Mouse (Mus musculus) ES-Bruce4 (cell line): ENCODE measurements around the gene Styx. TPM values are rescaled to one million over a fixed set of nuclear protein-coding genes. Genes with fewer than 3 reads are reported as not detected.
A peak's percentile ranks its signal among the peaks of the same experiment; 100 is the strongest.

Source experiments
- H3K27ac ChIP-seq: 2 replicates; pipeline ENCODE4 v1.5.1; 2012; ENCODE audit warnings: low read length, inconsistent platforms; ENCODE audit not compliant: insufficient read depth
- H3K27me3 ChIP-seq: 2 replicates; pipeline ENCODE4 v1.6.1; 2012; ENCODE audit warnings: mild to moderate bottlenecking, low read length, inconsistent platforms; ENCODE audit not compliant: control insufficient read depth, poor library complexity, insufficient read depth, severe bottlenecking
- H3K36me3 ChIP-seq: 2 replicates; pipeline ENCODE4 v1.6.1; 2012; ENCODE audit warnings: inconsistent platforms, mild to moderate bottlenecking, low read length, moderate library complexity; ENCODE audit not compliant: control insufficient read depth, poor library complexity, insufficient read depth, severe bottlenecking
- H3K4me1 ChIP-seq: one replicate; pipeline ENCODE4 v1.8.1; 2011; ENCODE audit warnings: low read length; ENCODE audit not compliant: control insufficient read depth, insufficient read depth
- H3K4me3 ChIP-seq: 2 replicates; pipeline ENCODE4 v1.5.1; 2011; ENCODE audit warnings: low read depth, mild to moderate bottlenecking, low read length
- H3K9ac ChIP-seq: 2 replicates; pipeline ENCODE4 v1.6.1; 2012; ENCODE audit warnings: low read depth, mild to moderate bottlenecking, inconsistent platforms; ENCODE audit not compliant: poor library complexity, severe bottlenecking
- H3K9me3 ChIP-seq: replicated peaks from 2 replicates; pipeline ENCODE4 v1.6.1; 2012; ENCODE audit warnings: mild to moderate bottlenecking, low read length, inconsistent platforms; ENCODE audit not compliant: control insufficient read depth, poor library complexity, insufficient read depth, severe bottlenecking
- CTCF ChIP-seq: IDR thresholded peaks from one replicate; pipeline ENCODE4 v1.8.1; 2011; ENCODE audit warnings: low read depth, low read length
- EP300 ChIP-seq: IDR thresholded peaks from 2 replicates; pipeline ENCODE4 v1.6.1; 2011; ENCODE audit warnings: low read depth, low read length; ENCODE audit not compliant: insufficient read depth
- POLR2A ChIP-seq: IDR thresholded peaks from one replicate; pipeline ENCODE4 v1.8.1; 2011; ENCODE audit warnings: low read length; ENCODE audit not compliant: insufficient read depth
- polyA plus RNA-seq: library from polyadenylated mRNA; stranded (reverse); fragments of >200 nt; gene quantifications from 2 replicates; pipeline ENCODE4 v1.2.4, GENCODE M21; 2011; ENCODE audit warnings: low read depth; ENCODE audit not compliant: missing spikeins, insufficient read depth, insufficient read length

Styx gene
- polyA plus RNA-seq, 1 experiment, result 36.7 TPM

DNA sequence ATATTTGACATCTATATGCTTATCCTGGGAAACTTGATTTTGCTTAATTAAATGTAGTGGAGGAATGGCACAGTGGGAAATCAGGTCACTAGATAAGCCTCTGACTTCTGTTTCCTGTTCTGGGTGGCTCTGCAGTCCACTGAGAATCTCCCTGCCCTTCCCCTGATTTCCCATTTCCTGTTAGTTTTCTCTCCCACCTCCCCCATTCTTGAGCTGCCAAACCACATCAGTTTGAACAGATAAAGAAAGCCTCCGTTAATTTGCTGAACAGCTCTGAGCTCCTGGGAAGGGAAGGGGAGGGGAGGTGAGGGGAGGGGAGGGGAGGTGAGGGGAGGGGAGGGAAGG lies 105.6 kb downstream of the Styx start:
- H3K4me1 ChIP-seq, result peaks cover 13% of the 10 kb centered on the region
- no peaks in the 10 kb centered on the region for H3K9me3 ChIP-seq
- no peak for TF ChIP-seq POLR2A
- TF ChIP-seq CTCF, result no peak
- TF ChIP-seq EP300, result no peak
- no peak overlapping the region for H3K4me3 ChIP-seq
- no peaks in the 10 kb centered on the region for H3K27me3 ChIP-seq
- H3K9ac ChIP-seq, result no peak overlapping the region
- peak overlapping the region; percentile 64; the same call in 1 of the 2 replicates for H3K27ac ChIP-seq
- H3K36me3 ChIP-seq, result peaks cover 10% of the 10 kb centered on the region

DNA sequence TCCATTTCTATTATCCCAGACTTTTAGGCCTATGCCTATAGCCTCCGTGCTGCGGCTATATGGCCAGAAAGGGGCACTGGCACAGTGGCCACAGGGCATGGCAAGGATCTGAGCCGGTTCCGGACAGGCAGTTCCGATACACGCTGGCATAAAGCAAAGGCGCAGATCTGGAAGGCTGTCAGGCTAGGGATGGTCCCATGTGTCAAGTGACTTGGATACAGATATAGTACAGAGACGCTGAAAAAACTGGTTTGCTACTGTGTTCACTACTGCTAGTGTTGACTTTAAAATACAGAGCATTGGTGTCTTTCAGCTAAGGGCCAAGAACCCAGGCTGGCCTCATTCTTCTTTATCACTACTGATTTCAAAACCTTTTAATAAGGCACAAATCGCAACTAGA lies 106.1 kb downstream of the Styx start:
- peaks cover 13% of the 10 kb centered on the region for H3K4me1 ChIP-seq
- H3K36me3 ChIP-seq, result peaks cover 12% of the 10 kb centered on the region
- H3K27ac ChIP-seq, result peak overlapping the region; percentile 72
- no peak overlapping the region for H3K9ac ChIP-seq
- H3K4me3 ChIP-seq, result no peak overlapping the region
- TF ChIP-seq POLR2A, result no peak
- no peak for TF ChIP-seq CTCF
- no peak for TF ChIP-seq EP300
- no peaks in the 10 kb centered on the region for H3K27me3 ChIP-seq
- H3K9me3 ChIP-seq, result no peaks in the 10 kb centered on the region

DNA sequence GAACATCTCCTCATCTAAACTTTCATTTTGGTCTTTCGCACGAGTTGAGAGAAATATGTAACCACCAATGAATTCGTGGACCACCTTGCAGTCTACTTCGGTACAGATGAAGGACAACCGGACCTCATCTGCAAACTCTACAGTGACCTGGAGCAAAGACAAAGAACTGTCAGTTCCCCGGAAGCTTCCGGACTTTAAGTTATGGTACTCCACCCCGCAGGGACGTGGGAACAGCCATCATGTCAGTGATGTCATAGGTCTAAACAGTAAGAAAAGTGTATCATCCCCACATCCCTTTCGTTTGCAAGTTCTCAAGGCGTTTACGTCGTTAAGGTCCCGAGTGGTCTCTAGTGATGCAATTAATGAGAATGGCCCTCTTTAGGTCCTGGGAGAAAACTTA lies 109.0 kb downstream of the Styx start:
- peaks cover 9% of the 10 kb centered on the region for H3K4me1 ChIP-seq
- H3K9me3 ChIP-seq, result no peaks in the 10 kb centered on the region
- H3K27ac ChIP-seq, result no peak overlapping the region
- no peak overlapping the region for H3K9ac ChIP-seq
- no peaks in the 10 kb centered on the region for H3K27me3 ChIP-seq
- H3K4me3 ChIP-seq, result no peak overlapping the region
- no peak for TF ChIP-seq EP300
- TF ChIP-seq CTCF, result no peak
- no peak for TF ChIP-seq POLR2A
- H3K36me3 ChIP-seq, result peaks cover 12% of the 10 kb centered on the region

DNA sequence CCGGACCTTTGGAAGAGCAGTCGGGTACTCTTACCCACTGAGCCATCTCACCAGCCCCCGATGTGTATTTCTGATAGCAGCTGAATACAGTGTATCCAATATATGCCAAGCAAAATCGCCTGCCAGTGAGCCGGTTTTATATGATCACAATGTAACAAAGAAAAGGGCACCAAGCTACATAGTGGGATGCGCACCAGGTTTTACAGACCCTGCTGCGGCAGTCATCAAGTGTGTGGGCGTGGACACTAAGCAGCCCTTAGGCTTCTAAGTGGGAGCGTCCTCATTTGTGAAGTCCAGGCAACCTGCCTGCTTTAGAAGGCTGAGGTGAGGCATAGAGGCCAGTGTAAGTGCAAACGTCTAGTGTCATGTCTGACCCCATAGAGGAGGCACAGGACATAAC lies 109.6 kb downstream of the Styx start:
- Histone ChIP-seq H3K36me3 (peaks cover 12% of the 10 kb centered on the region), H3K27ac (no peak overlapping the region)

DNA sequence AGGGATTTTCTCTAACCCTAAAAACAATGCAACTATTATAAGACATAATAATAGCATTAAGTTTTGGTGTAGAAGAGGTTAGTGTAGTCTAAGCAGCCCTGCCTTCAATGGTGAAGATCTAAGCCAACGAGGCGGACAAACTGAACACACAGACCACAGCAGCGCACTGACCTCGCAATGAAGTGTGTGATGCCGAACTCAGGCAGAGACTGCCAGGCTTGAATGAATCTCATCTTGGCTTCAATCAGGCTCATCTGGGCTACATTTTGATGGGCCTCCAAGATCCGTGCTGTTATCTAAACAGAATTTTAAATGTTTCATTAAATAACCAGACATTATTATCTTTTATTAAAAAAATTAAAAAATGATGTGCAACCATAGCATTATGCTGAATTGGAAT lies 111.1 kb downstream of the Styx start:
- Histone ChIP-seq H3K4me1 (peaks cover 7% of the 10 kb centered on the region), H3K36me3 (peaks cover 12% of the 10 kb centered on the region), H3K9ac (no peak overlapping the region), H3K27me3 (no peaks in the 10 kb centered on the region), H3K4me3 (no peak overlapping the region), H3K9me3 (no peaks in the 10 kb centered on the region), H3K27ac (no peak overlapping the region)
- no peak for TF ChIP-seq CTCF
- no peak for TF ChIP-seq EP300
- TF ChIP-seq POLR2A, result no peak

More for the DNA sequence above, 109.6 kb downstream of the Styx start:
- peaks cover 9% of the 10 kb centered on the region for H3K4me1 ChIP-seq
- H3K27me3 ChIP-seq, result no peaks in the 10 kb centered on the region
- H3K9me3 ChIP-seq, result no peaks in the 10 kb centered on the region
- no peak overlapping the region for H3K9ac ChIP-seq
- TF ChIP-seq CTCF, result no peak
- TF ChIP-seq EP300, result no peak
- no peak for TF ChIP-seq POLR2A
- no peak overlapping the region for H3K4me3 ChIP-seq

DNA sequence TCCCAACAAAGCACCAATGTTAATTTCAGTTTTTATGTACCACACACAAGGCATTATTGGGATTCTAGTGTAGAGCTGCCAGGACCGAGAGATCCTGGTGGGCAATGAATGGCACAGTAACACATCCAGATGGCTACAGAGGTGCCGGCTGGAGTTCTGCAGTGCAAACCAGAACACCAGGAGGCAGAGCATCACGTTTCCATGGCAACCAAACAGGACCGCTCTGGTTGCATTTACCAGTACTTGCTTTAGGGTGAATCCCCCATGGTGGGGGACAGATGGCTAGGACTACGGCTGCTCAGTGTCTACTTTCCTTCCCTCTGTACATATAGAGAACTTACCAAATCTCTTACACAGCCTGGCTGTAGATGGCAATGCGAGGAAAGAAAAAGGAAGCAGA lies 111.5 kb downstream of the Styx start:
- Histone ChIP-seq H3K9me3 (no peaks in the 10 kb centered on the region), H3K4me3 (no peak overlapping the region), H3K36me3 (peaks cover 12% of the 10 kb centered on the region), H3K27ac (peak overlapping the region; percentile 89), H3K27me3 (no peaks in the 10 kb centered on the region), H3K4me1 (peaks cover 7% of the 10 kb centered on the region), H3K9ac (no peak overlapping the region)
- TF ChIP-seq EP300 (0 out of 2 replicates have a peak, but pooled peaks have one; percentile 46), POLR2A (no peak)
